Mouse (Mus musculus): Measurements from ENCODE around the gene Slc38a10. TPM values are rescaled to one million over a fixed set of nuclear protein-coding genes. Genes with fewer than 3 reads are reported as not detected.

The Slc38a10 gene
- 86.4 and 94.5 TPM in 2 replicates for polyA plus RNA-seq (2015; fragmentation: Nextera tagmentation; extraction: Ambion mirVana)

DNA sequence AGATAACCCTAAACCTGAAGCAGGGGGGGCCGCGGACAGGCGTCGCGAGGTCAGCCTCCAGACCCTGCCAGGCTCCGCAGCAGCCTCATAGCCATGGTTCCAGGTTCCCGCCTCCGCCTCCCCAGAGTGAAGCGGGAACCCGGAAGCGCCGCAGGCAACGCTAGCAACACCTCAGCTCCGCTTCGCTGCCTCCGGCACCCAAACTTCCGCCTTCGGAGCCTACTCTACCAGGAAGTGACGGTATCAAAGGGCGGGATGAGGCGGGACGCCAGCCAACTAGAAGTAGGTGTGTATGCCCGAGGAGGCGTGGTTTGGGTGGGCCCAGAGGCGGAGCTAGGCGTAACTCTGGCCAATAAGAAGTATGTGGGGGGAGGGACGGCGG is at the start of gene Slc38a10:
Gene Slc38a10 (minus strand): TSS at position 234 of the 382 bp plus-strand sequence.
- peak within 1 kb of the TSS; percentile 34; the same call in 1 of the 2 replicates for H3K27ac ChIP-seq
- H3K27me3 ChIP-seq, result no peaks in the 10 kb centered on the region
- H3K9me3 ChIP-seq, result peaks cover 4% of the 10 kb centered on the region; the same call in 1 of the 2 replicates
- H3K4me3 ChIP-seq, result peak within 1 kb of the TSS; percentile 76
- under 1% methylated on average over 28 of the region's 28 CpGs for WGBS
- peaks cover 13% of the 10 kb centered on the region for H3K36me3 ChIP-seq
- ATAC-seq (ENCODE audit: low FRiP score, low read depth), result peak; percentile 98
- H3K4me2 ChIP-seq (replicated peaks), result peak within 1 kb of the TSS; percentile 77
- H3K4me1 ChIP-seq, result peaks cover 15% of the 10 kb centered on the region
- H3K9ac ChIP-seq, result peak within 1 kb of the TSS; percentile 84

- H3K36me3 ChIP-seq, result no peaks in the 10 kb centered on the region
- H3K4me1 ChIP-seq, result 0 out of 2 replicates have a peak, but pooled peaks cover 5% of the 10 kb centered on the region
- no peaks in the 10 kb centered on the region for H3K27me3 ChIP-seq
- ATAC-seq (ENCODE audit: low FRiP score, low read depth), result no peak
- no peak overlapping the region for H3K9ac ChIP-seq
- H3K4me2 ChIP-seq (replicated peaks), result no peak overlapping the region
- H3K9me3 ChIP-seq, result no peaks in the 10 kb centered on the region
- no peak overlapping the region for H3K27ac ChIP-seq
- 89% methylated on average over 6 of the region's 6 CpGs for WGBS
- no peak overlapping the region for H3K4me3 ChIP-seq
Measured at GRCm38 (mm10) chr11:120200621-120201020, 49.5 kb upstream of the Slc38a10 start.

GRCm38 (mm10) chr11:120199766-120200165 is 48.6 kb upstream of the Slc38a10 start:
- H3K4me2 ChIP-seq (replicated peaks), result no peak overlapping the region
- 70% methylated on average over 7 of the region's 7 CpGs for WGBS
- no peak overlapping the region for H3K27ac ChIP-seq
- ATAC-seq (ENCODE audit: low FRiP score, low read depth), result no peak
- H3K36me3 ChIP-seq, result no peaks in the 10 kb centered on the region
- no peaks in the 10 kb centered on the region for H3K9me3 ChIP-seq
- no peak overlapping the region for H3K9ac ChIP-seq
- H3K4me1 ChIP-seq, result 0 out of 2 replicates have a peak, but pooled peaks cover 5% of the 10 kb centered on the region
- H3K4me3 ChIP-seq, result no peak overlapping the region
- H3K27me3 ChIP-seq, result no peaks in the 10 kb centered on the region

- 0 out of 2 replicates have a peak, but pooled peaks cover 5% of the 10 kb centered on the region for H3K4me1 ChIP-seq
- H3K9me3 ChIP-seq, result no peaks in the 10 kb centered on the region
- 20% methylated on average over 13 of the region's 13 CpGs for WGBS
- 0 out of 2 replicates have a peak overlapping the region, but pooled peaks have one; percentile 16 for H3K4me2 ChIP-seq (replicated peaks)
- H3K4me3 ChIP-seq, result no peak overlapping the region
- ATAC-seq (ENCODE audit: low FRiP score, low read depth), result no peak
- H3K36me3 ChIP-seq, result no peaks in the 10 kb centered on the region
- H3K27ac ChIP-seq, result no peak overlapping the region
- no peaks in the 10 kb centered on the region for H3K27me3 ChIP-seq
- H3K9ac ChIP-seq, result no peak overlapping the region
Measured at GRCm38 (mm10) chr11:120198831-120199230, 47.7 kb upstream of the Slc38a10 start.

- Histone ChIP-seq H3K4me1 (peaks cover 31% of the 10 kb centered on the region), H3K27ac (peak overlapping the region; percentile 75), H3K4me3 (peak overlapping the region; percentile 88), H3K9me3 (no peaks in the 10 kb centered on the region), H3K27me3 (no peaks in the 10 kb centered on the region), H3K4me2 (replicated peaks) (peak overlapping the region; percentile 98), H3K9ac (peak overlapping the region; percentile 66), H3K36me3 (peaks cover under 1% of the 10 kb centered on the region; the same call in 1 of the 2 replicates)
- 24% methylated on average over 14 of the region's 14 CpGs for WGBS
- no peak for ATAC-seq (ENCODE audit: low FRiP score, low read depth)
Measured at GRCm38 (mm10) chr11:120190526-120191412, 39.6 kb upstream of the Slc38a10 start.

DNA sequence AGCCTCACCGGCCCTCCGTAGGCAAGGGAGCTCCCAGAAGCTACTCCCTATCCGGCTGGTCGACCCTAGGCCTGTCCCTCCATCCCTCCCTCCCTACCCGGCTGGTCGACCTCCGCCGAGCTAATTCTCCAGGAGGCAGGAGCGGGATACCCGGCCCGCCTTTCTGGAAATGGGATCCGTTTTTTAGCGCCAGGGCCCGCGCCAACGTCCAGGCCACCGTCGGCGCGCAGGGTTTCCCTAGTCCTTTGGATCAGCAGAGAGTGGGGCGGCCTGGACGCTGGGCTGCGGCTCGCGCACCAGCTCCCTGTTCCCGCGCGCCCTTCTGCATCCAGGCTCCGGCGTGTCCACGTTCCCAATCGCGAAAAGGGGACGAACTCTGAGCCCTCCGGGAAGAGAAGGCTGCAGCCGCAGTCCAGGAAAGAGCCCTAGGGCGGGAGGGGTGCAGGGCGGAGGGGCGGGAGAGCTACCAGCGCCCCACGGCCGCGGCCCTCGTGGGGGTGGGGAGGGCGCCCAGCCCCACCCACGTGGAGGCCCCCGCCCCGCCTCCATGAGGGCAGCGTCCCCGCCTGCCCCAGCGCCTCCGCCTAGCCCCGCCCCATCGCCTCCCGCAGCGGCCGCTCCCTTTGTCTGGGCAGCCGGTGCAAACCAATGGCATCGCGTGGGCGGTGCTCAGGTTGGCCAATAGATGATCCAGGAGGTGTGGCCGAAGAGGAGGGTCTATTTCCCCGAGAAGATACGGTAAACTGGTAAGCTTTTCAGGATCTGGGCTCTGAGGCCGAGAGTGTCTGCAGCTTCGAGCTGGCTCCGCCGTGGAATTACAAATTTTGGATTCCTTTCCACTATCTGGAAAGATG is 38.5 kb upstream of the Slc38a10 start:
- H3K4me1 ChIP-seq, result peaks cover 42% of the 10 kb centered on the region
- peaks cover 6% of the 10 kb centered on the region; the same call in 1 of the 2 replicates for H3K36me3 ChIP-seq
- H3K4me2 ChIP-seq (replicated peaks), result peak overlapping the region; percentile 98
- H3K9ac ChIP-seq, result peak overlapping the region; percentile 99
- no peaks in the 10 kb centered on the region for H3K9me3 ChIP-seq
- peak overlapping the region; percentile 96 for H3K27ac ChIP-seq
- no peaks in the 10 kb centered on the region for H3K27me3 ChIP-seq
- WGBS, result under 1% methylated on average over 61 of the region's 68 CpGs
- ATAC-seq (ENCODE audit: low FRiP score, low read depth), result peak; percentile 95
- peak overlapping the region; percentile 88 for H3K4me3 ChIP-seq

- H3K4me1 ChIP-seq, result peaks cover 51% of the 10 kb centered on the region
- H3K4me3 ChIP-seq, result peak overlapping the region; percentile 88
- WGBS, result under 1% methylated on average over 41 of the region's 41 CpGs
- no peak for ATAC-seq (ENCODE audit: low FRiP score, low read depth)
- H3K4me2 ChIP-seq (replicated peaks), result peak overlapping the region; percentile 98
- H3K27me3 ChIP-seq, result no peaks in the 10 kb centered on the region
- peaks cover 6% of the 10 kb centered on the region; the same call in 1 of the 2 replicates for H3K36me3 ChIP-seq
- no peaks in the 10 kb centered on the region for H3K9me3 ChIP-seq
- H3K9ac ChIP-seq, result peak overlapping the region; percentile 99
- peak overlapping the region; percentile 96 for H3K27ac ChIP-seq
Measured at GRCm38 (mm10) chr11:120188481-120189441, 37.6 kb upstream of the Slc38a10 start.

DNA sequence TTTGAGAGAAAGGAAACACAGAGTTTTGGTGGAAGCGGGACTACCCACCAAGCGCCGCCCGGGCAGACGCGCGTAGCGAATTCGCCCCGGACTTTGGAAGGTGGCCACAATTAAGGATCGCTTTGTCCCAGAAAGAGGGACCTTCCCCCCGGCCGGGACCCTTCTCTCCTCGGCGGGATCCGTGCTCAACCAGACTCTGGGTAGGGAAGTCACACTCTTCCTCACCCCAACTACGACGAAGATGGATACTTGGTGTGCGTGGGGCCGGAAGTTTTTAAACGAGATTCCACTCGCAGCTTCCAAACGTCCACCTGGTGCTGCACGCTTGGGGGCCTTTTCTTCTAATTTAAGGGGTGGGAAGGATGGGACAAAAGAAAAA is 36.9 kb upstream of the Slc38a10 start:
- Histone ChIP-seq H3K9ac (peak overlapping the region; percentile 99), H3K36me3 (peaks cover 6% of the 10 kb centered on the region; the same call in 1 of the 2 replicates), H3K4me1 (peaks cover 58% of the 10 kb centered on the region), H3K27ac (peak overlapping the region; percentile 96), H3K9me3 (no peaks in the 10 kb centered on the region), H3K27me3 (no peaks in the 10 kb centered on the region), H3K4me2 (replicated peaks) (peak overlapping the region; percentile 98), H3K4me3 (peak overlapping the region; percentile 88)
- ATAC-seq (ENCODE audit: low FRiP score, low read depth), result no peak
- WGBS, result under 1% methylated on average over 24 of the region's 24 CpGs

- Histone ChIP-seq H3K9ac (peak overlapping the region; percentile 99), H3K27ac (peak overlapping the region; percentile 96), H3K4me2 (replicated peaks) (peak overlapping the region; percentile 98), H3K36me3 (peaks cover 6% of the 10 kb centered on the region; the same call in 1 of the 2 replicates), H3K4me3 (peak overlapping the region; percentile 88), H3K9me3 (no peaks in the 10 kb centered on the region), H3K27me3 (no peaks in the 10 kb centered on the region), H3K4me1 (peaks cover 62% of the 10 kb centered on the region)
- WGBS, result 1% methylated on average over 43 of the region's 43 CpGs
- no peak for ATAC-seq (ENCODE audit: low FRiP score, low read depth)
Measured at GRCm38 (mm10) chr11:120187236-120188101, 36.3 kb upstream of the Slc38a10 start.

DNA sequence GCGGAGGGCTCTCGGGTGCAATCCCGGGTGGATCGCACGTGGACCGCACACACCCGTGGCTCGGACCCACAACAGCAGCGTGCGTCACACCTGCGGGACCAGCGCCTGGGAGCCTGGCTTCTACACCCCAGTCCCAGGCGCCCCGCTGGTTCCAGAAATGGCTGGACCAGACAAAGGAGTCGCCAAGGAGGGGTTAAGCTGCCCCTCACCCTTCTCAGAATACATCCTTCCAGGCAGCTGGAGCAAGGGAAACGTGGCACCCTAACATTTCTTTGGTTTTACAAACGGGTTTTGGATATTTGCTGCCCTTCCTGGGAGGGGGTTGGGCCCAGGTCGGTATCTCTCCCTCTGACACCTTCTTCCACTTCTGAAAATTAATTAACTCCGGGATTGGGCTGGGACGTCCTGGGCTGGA is 35.7 kb upstream of the Slc38a10 start:
- WGBS, result under 1% methylated on average over 20 of the region's 20 CpGs

More for the DNA sequence above, 35.7 kb upstream of the Slc38a10 start:
- H3K27ac ChIP-seq, result peak overlapping the region; percentile 96
- H3K9ac ChIP-seq, result peak overlapping the region; percentile 99
- no peaks in the 10 kb centered on the region for H3K27me3 ChIP-seq
- H3K4me2 ChIP-seq (replicated peaks), result peak overlapping the region; percentile 98
- no peak for ATAC-seq (ENCODE audit: low FRiP score, low read depth)
- H3K4me3 ChIP-seq, result peak overlapping the region; percentile 88
- no peaks in the 10 kb centered on the region for H3K9me3 ChIP-seq
- peaks cover 64% of the 10 kb centered on the region for H3K4me1 ChIP-seq
- H3K36me3 ChIP-seq, result peaks cover 6% of the 10 kb centered on the region; the same call in 1 of the 2 replicates
